Mouse (Mus musculus): Measurements from ENCODE around the gene Galnt16. TPM values are rescaled to one million over a fixed set of nuclear protein-coding genes. Genes with fewer than 3 reads are reported as not detected.

The Galnt16 gene
- polyA plus RNA-seq, 1 experiment from 2014 or later: 10.3 TPM

DNA sequence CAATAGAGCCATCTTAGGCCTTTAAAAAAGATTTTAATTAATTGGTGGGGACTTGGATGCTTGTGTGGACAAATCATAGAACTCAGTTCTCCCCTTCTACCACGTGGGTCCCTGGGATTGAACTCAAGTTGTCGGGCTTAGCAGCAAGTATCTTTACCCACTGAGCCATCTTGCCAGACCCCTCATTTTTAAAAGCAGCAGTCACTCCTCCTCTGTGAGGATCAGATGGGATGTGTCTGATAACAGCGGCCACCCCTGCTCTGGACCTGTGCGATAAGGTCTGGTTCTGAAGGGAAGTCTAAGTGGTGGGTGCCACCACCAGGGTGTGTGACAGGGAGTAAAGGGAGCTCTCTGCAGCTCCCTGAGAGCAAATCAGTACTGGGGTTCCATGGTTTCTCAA is 77.5 kb downstream of the Galnt16 start:
- no peaks in the 10 kb centered on the region for H3K27me3 ChIP-seq (ENCODE audit: control insufficient read depth, insufficient read depth, low read length)
- no peak overlapping the region for H3K27ac ChIP-seq (ENCODE audit: low read depth, low read length)
- H3K36me3 ChIP-seq (ENCODE audit: control insufficient read depth, insufficient read depth, low read length): no peaks in the 10 kb centered on the region; the same call in 1 of the 2 replicates
- H3K9ac ChIP-seq (ENCODE audit: low read length): no peak overlapping the region
- H3K4me1 ChIP-seq (ENCODE audit: control insufficient read depth, insufficient read depth, low read length): no peaks in the 10 kb centered on the region
- no peak for DNase-seq (ENCODE audit: low spot score)
- 89% methylated on average over 4 of the region's 4 CpGs for WGBS
- ATAC-seq (ENCODE audit: insufficient read depth, low FRiP score, low TSS enrichment): no peak
- no peak overlapping the region for H3K4me3 ChIP-seq (ENCODE audit: low read depth, low read length)
- no peaks in the 10 kb centered on the region for H3K9me3 ChIP-seq (ENCODE audit: control insufficient read depth, low read length)
- no peak overlapping the region for H3K4me2 ChIP-seq (ENCODE audit: low read depth)

DNA sequence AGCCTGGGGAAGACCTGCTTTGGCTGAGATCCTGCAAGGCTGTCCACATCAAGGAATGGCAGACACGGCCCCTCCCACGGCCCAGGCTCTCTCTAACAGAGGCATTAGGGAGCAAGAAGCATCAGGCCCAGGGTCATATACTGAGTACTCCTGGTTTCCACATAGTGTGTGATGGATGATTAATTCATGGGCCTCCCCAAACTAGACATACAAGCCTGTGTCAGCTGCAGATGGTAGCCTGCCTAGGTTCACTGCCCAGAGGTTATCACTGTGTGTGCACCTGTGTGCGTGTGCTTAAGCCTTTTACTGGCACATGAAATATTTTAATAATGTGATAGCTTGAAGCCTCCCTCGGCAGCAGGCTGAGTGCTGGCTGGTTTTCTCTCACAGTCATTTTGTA is 77.9 kb downstream of the Galnt16 start:
- Histone ChIP-seq H3K4me3 (ENCODE audit: low read depth, low read length) (no peak overlapping the region), H3K27me3 (ENCODE audit: control insufficient read depth, insufficient read depth, low read length) (no peaks in the 10 kb centered on the region), H3K9ac (ENCODE audit: low read length) (no peak overlapping the region), H3K27ac (ENCODE audit: low read depth, low read length) (no peak overlapping the region), H3K4me1 (ENCODE audit: control insufficient read depth, insufficient read depth, low read length) (no peaks in the 10 kb centered on the region), H3K36me3 (ENCODE audit: control insufficient read depth, insufficient read depth, low read length) (no peaks in the 10 kb centered on the region; the same call in 1 of the 2 replicates), H3K4me2 (ENCODE audit: low read depth) (no peak overlapping the region), H3K9me3 (ENCODE audit: control insufficient read depth, low read length) (no peaks in the 10 kb centered on the region)
- DNase-seq (ENCODE audit: low spot score) (no peak), ATAC-seq (ENCODE audit: insufficient read depth, low FRiP score, low TSS enrichment) (no peak)
- WGBS: 87% methylated on average over 4 of the region's 4 CpGs

DNA sequence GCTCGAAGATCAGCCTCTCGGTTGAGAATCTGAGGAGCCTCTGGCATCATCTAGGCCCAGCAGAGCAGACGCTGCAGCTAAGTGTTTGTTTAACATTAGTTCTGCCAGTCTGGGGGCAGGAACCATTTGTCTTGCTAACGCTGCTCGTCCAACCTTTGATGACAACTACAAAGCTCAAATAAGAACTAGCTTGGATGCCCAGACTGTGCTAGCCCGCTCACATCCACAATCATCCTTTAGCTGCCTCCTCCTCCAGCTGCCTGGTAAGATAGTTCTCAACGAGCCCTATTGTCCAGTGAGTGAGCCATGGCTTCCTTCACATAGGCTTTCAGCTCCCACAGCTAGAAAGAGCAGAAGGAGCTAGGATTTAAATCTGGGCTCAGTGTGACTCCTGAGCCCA is 80.2 kb downstream of the Galnt16 start:
- Histone ChIP-seq H3K9ac (ENCODE audit: low read length) (no peak overlapping the region), H3K9me3 (ENCODE audit: control insufficient read depth, low read length) (no peaks in the 10 kb centered on the region), H3K36me3 (ENCODE audit: control insufficient read depth, insufficient read depth, low read length) (no peaks in the 10 kb centered on the region; the same call in 1 of the 2 replicates), H3K4me3 (ENCODE audit: low read depth, low read length) (no peak overlapping the region), H3K27me3 (ENCODE audit: control insufficient read depth, insufficient read depth, low read length) (no peaks in the 10 kb centered on the region), H3K4me1 (ENCODE audit: control insufficient read depth, insufficient read depth, low read length) (no peaks in the 10 kb centered on the region), H3K27ac (ENCODE audit: low read depth, low read length) (no peak overlapping the region), H3K4me2 (ENCODE audit: low read depth) (no peak overlapping the region)
- DNase-seq (ENCODE audit: low spot score): no peak
- 20% methylated on average over 7 of the region's 7 CpGs for WGBS
- no peak for ATAC-seq (ENCODE audit: insufficient read depth, low FRiP score, low TSS enrichment)

- H3K27me3 ChIP-seq (ENCODE audit: control insufficient read depth, insufficient read depth, low read length): no peaks in the 10 kb centered on the region
- H3K4me1 ChIP-seq (ENCODE audit: control insufficient read depth, insufficient read depth, low read length): no peaks in the 10 kb centered on the region
- H3K36me3 ChIP-seq (ENCODE audit: control insufficient read depth, insufficient read depth, low read length): no peaks in the 10 kb centered on the region; the same call in 1 of the 2 replicates
- H3K4me3 ChIP-seq (ENCODE audit: low read depth, low read length): no peak overlapping the region
- H3K27ac ChIP-seq (ENCODE audit: low read depth, low read length): no peak overlapping the region
- WGBS: 51% methylated on average over 6 of the region's 6 CpGs
- H3K4me2 ChIP-seq (ENCODE audit: low read depth): no peak overlapping the region
- no peak overlapping the region for H3K9ac ChIP-seq (ENCODE audit: low read length)
- H3K9me3 ChIP-seq (ENCODE audit: control insufficient read depth, low read length): no peaks in the 10 kb centered on the region
- DNase-seq (ENCODE audit: low spot score) (no peak), ATAC-seq (ENCODE audit: insufficient read depth, low FRiP score, low TSS enrichment) (no peak)
Observed at GRCm38 (mm10) chr12:80598756-80599155, 80.7 kb downstream of the Galnt16 start.

DNA sequence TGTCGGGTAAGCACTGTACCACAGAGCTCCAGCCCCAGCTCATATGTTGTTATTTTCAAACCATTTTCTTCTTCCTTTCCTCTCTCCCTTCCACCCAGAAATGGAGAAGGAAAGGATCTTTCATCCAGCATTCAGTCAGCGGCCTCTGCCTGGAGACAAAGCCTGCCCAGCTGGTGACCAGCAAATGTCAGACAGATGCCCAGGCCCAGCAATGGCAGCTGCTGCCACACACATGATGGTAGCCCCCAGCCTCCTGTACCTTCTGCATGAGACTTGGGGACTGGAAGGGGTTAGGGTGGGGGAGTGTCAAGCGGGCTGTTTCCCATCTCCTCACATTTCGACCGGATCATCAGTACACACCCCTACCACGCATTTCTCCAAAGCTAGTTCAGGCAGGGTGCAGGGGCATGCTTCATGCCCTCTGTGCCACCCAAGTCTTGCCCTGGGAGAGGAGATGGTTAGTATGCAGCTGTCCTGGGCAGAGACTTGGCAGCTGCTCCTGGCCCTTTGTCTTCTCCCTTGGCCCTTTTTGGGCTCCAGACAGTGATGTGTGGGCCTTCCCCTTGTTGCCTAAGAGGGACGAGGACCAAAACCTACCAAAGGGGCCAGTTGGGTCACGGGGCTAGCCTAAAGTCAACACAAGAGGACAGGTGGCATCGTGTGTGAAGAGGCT is 83.7 kb downstream of the Galnt16 start:
- Histone ChIP-seq H3K27me3 (ENCODE audit: control insufficient read depth, insufficient read depth, low read length) (no peaks in the 10 kb centered on the region), H3K4me2 (ENCODE audit: low read depth) (no peak overlapping the region), H3K4me1 (ENCODE audit: control insufficient read depth, insufficient read depth, low read length) (no peaks in the 10 kb centered on the region), H3K4me3 (ENCODE audit: low read depth, low read length) (no peak overlapping the region), H3K36me3 (ENCODE audit: control insufficient read depth, insufficient read depth, low read length) (no peaks in the 10 kb centered on the region; the same call in 1 of the 2 replicates), H3K27ac (ENCODE audit: low read depth, low read length) (no peak overlapping the region), H3K9me3 (ENCODE audit: control insufficient read depth, low read length) (no peaks in the 10 kb centered on the region), H3K9ac (ENCODE audit: low read length) (no peak overlapping the region)
- ATAC-seq (ENCODE audit: insufficient read depth, low FRiP score, low TSS enrichment) (no peak), DNase-seq (ENCODE audit: low spot score) (no peak)
- WGBS: 84% methylated on average over 9 of the region's 9 CpGs

DNA sequence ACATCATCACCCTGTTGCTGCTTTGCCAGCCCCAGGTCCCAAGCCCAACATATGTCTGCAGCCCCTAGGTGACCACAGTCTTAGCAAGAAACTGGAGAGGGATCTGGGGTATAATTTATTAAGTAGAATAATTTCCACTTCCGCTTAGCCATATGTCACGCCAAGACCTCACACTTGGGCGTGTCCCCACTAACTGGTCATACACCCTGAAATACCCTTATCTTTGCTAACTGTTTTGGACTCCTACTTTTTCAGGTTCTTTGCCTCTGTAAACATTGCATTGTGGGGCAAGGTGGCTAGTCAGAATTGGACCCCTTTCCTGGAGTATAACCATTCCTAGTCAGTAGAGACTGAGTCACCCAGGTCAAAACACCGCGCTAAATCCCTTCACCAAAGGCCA is 84.4 kb downstream of the Galnt16 start:
- Histone ChIP-seq H3K36me3 (ENCODE audit: control insufficient read depth, insufficient read depth, low read length) (no peaks in the 10 kb centered on the region; the same call in 1 of the 2 replicates), H3K27ac (ENCODE audit: low read depth, low read length) (no peak overlapping the region), H3K9ac (ENCODE audit: low read length) (no peak overlapping the region), H3K4me2 (ENCODE audit: low read depth) (no peak overlapping the region), H3K27me3 (ENCODE audit: control insufficient read depth, insufficient read depth, low read length) (no peaks in the 10 kb centered on the region), H3K4me1 (ENCODE audit: control insufficient read depth, insufficient read depth, low read length) (no peaks in the 10 kb centered on the region), H3K4me3 (ENCODE audit: low read depth, low read length) (no peak overlapping the region), H3K9me3 (ENCODE audit: control insufficient read depth, low read length) (no peaks in the 10 kb centered on the region)
- ATAC-seq (ENCODE audit: insufficient read depth, low FRiP score, low TSS enrichment) (no peak), DNase-seq (ENCODE audit: low spot score) (no peak)
- 95% methylated on average over 5 of the region's 5 CpGs for WGBS

DNA sequence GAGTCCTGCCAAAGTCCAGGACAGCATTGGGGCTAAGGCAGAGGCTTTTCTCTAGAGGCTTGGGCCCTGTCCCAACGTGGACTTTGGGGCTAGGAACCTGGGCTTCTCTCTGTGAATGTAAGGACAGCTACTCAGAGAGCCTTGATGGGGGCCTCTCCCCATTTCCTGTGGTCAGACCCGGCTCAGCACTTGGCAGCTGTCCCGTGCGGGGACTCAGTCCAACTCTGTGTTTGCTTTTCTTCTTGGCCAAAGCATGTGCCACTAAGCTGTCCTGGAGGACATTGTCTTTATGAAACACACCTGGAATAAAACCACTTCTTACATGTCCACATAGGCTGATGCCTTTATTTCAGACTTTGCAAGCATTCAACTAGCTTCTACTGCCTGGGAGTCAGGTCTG is 85.5 kb downstream of the Galnt16 start:
- no peak overlapping the region for H3K4me3 ChIP-seq (ENCODE audit: low read depth, low read length)
- no peak overlapping the region for H3K4me2 ChIP-seq (ENCODE audit: low read depth)
- no peaks in the 10 kb centered on the region for H3K9me3 ChIP-seq (ENCODE audit: control insufficient read depth, low read length)
- ATAC-seq (ENCODE audit: insufficient read depth, low FRiP score, low TSS enrichment) (no peak), DNase-seq (ENCODE audit: low spot score) (no peak)
- no peak overlapping the region for H3K27ac ChIP-seq (ENCODE audit: low read depth, low read length)
- H3K9ac ChIP-seq (ENCODE audit: low read length): no peak overlapping the region
- H3K27me3 ChIP-seq (ENCODE audit: control insufficient read depth, insufficient read depth, low read length): no peaks in the 10 kb centered on the region
- H3K36me3 ChIP-seq (ENCODE audit: control insufficient read depth, insufficient read depth, low read length): no peaks in the 10 kb centered on the region; the same call in 1 of the 2 replicates
- whole genome bisulfite sequencing: 76% methylated on average over 4 of the region's 4 CpGs
- H3K4me1 ChIP-seq (ENCODE audit: control insufficient read depth, insufficient read depth, low read length): no peaks in the 10 kb centered on the region

GRCm38 (mm10) chr12:80604218-80604617 is 86.1 kb downstream of the Galnt16 start:
- no peak overlapping the region for H3K4me3 ChIP-seq (ENCODE audit: low read depth, low read length)
- no peak overlapping the region for H3K27ac ChIP-seq (ENCODE audit: low read depth, low read length)
- DNase-seq (ENCODE audit: low spot score): no peak
- ATAC-seq (ENCODE audit: insufficient read depth, low FRiP score, low TSS enrichment): no peak
- no peaks in the 10 kb centered on the region for H3K36me3 ChIP-seq (ENCODE audit: control insufficient read depth, insufficient read depth, low read length)
- H3K9ac ChIP-seq (ENCODE audit: low read length): no peak overlapping the region
- no peaks in the 10 kb centered on the region for H3K4me1 ChIP-seq (ENCODE audit: control insufficient read depth, insufficient read depth, low read length)
- H3K9me3 ChIP-seq (ENCODE audit: control insufficient read depth, low read length): no peaks in the 10 kb centered on the region
- H3K4me2 ChIP-seq (ENCODE audit: low read depth): no peak overlapping the region
- no peaks in the 10 kb centered on the region for H3K27me3 ChIP-seq (ENCODE audit: control insufficient read depth, insufficient read depth, low read length)
- WGBS: 94% methylated on average over 2 of the region's 2 CpGs

GRCm38 (mm10) chr12:80608576-80608975 is 90.5 kb downstream of the Galnt16 start:
- H3K4me3 ChIP-seq (ENCODE audit: low read depth, low read length): no peak overlapping the region
- no peak overlapping the region for H3K4me2 ChIP-seq (ENCODE audit: low read depth)
- no peak overlapping the region for H3K27ac ChIP-seq (ENCODE audit: low read depth, low read length)
- H3K4me1 ChIP-seq (ENCODE audit: control insufficient read depth, insufficient read depth, low read length): no peaks in the 10 kb centered on the region
- no peak for DNase-seq (ENCODE audit: low spot score)
- no peaks in the 10 kb centered on the region for H3K27me3 ChIP-seq (ENCODE audit: control insufficient read depth, insufficient read depth, low read length)
- ATAC-seq (ENCODE audit: insufficient read depth, low FRiP score, low TSS enrichment): no peak
- 88% methylated on average over 1 of the region's 1 CpGs for WGBS
- H3K9me3 ChIP-seq (ENCODE audit: control insufficient read depth, low read length): no peaks in the 10 kb centered on the region
- no peaks in the 10 kb centered on the region for H3K36me3 ChIP-seq (ENCODE audit: control insufficient read depth, insufficient read depth, low read length)
- H3K9ac ChIP-seq (ENCODE audit: low read length): no peak overlapping the region

Measured in neural tube, embryonic 11.5 days (tissue).